Mouse (Mus musculus) CD4-positive, CD25-positive, alpha-beta regulatory T cell, adult 4 months (primary cell): ENCODE measurements around the gene Mpz. TPM values are rescaled to one million over a fixed set of nuclear protein-coding genes. Genes with fewer than 3 reads are reported as not detected.
"Not testable (repeated sequence)": the region's sequence is repeated elsewhere in the genome, so short reads cannot be mapped to it uniquely, and the experiment has no call there.

Experiments
- ATAC-seq: one replicate; pipeline ENCODE4 v1.8.0; 2017
- polyA plus RNA-seq, 2 experiments: library from polyadenylated mRNA; unstranded; fragments of 100-300 nt; shearing (Covaris generic); gene quantifications; one replicate each; pipeline ENCODE4 v1.2.1; 2017

Mpz gene
- polyA plus RNA-seq, 2 experiments from 2014 or later = not detected

DNA sequence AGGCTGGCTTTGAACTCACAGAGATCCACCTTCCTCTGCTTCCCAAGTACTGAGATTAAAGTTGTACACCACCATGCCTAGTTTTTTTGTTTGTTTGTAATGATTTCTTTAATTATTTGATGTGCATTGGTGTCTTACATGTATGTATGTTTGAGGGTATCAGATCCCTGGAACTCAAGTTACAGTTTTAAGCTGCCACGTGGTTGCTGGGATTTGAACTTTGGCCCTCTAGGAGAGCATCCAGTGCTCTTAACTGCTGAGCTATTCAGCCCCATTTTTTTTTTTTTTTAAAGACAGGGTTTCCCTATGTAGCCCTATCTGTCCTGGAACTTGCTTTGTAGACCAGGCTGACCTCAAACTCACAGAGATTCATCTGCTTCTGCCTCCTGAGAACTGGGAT is 19.5 kb upstream of the Mpz start:
- ATAC-seq = no peak

DNA sequence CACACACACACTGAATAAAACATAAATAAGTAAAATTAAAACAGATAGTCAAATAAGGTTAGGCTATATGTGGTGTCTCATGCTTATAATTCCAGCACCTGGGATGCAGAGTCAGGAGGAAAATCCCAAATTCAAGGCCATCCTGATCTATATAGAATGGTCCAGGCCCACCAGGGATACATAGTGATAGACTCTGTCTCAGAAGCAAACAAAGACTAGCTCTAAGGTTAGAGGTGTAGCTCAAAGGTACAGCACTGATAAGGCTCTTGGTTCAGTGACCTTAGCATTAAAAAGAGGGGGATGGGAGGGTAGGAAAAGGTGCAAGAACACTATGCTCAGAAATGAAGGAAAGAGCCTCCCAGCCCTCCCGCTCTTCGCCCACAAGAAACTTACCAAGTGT is 14.9 kb upstream of the Mpz start:
- ATAC-seq = no peak

- not testable (repeated sequence) for ATAC-seq
Observed at GRCm38 (mm10) chr1:171137486-171138155, 12.9 kb upstream of the Mpz start.

- ATAC-seq = not testable (repeated sequence)
Observed at GRCm38 (mm10) chr1:171142981-171143380, 7.5 kb upstream of the Mpz start.

- ATAC-seq = peak; percentile 25
Observed at GRCm38 (mm10) chr1:171150838-171151391, 404 bp downstream of the Mpz start.

DNA sequence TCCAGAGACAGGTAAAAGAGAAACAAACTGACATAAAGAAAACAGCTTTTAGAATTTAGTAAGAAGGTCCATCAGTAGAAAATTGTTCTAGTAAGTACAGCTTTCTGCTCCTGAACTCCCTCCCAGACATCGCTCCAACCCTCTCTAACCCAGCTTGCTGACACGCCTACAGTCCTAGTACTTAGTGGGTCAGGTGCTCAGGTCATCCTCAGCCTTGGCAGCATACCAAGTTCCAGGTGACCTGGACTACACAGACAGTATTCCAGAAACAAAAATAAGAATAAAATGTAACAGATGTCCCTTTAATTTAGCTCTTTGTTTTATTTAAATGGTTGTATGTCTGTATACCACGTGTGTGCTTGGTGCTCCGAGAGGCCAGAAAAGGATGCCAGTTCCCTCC is 1.5 kb downstream of the Mpz start:
- no peak for ATAC-seq

DNA sequence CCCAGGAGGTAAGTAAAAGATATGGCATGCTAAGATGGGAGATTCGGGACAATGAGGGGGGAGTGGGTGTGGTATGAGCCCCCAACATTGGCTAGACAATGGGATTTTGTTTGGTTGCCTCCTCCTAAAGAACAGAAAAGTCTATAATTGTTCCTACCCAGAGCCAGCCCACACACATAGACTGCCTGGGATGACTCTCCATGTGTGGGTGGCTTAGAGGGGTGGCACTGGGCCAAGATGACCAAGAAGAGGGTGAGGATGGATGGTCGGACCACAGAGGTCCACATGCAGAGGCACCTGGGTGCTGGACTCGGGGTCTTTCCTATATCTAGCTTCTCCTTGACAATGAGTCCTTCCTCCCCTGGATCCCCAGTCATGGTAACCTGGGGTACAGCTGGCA is 6.1 kb downstream of the Mpz start:
- no peak for ATAC-seq

GRCm38 (mm10) chr1:171157965-171158364 is 7.5 kb downstream of the Mpz start:
- ATAC-seq = no peak

DNA sequence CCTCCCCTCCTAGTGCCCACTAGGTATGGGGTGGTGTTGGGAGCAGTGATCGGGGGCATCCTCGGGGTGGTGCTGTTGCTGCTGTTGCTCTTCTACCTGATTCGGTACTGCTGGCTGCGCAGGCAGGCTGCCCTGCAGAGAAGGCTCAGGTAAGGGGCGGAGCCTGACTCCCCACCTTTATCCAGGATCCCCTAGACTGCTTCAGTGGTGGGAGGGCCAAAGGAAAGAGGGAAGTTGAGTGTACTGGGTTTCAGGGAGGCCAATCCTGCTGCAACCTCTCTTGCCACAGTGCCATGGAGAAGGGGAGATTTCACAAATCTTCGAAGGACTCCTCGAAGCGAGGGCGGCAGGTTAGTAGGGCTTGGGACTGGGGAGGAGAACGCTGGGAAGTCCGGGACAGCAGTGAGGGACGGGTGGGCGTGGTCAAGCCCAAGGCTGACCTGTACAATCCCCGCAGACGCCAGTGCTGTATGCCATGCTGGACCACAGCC is 9.0 kb downstream of the Mpz start:
- no peak for ATAC-seq

- ATAC-seq = no peak
Observed at GRCm38 (mm10) chr1:171162526-171162925, 12.0 kb downstream of the Mpz start.

- no peak for ATAC-seq
Observed at GRCm38 (mm10) chr1:171164258-171164657, 13.7 kb downstream of the Mpz start.

GRCm38 (mm10) chr1:171165629-171166345 is 15.3 kb downstream of the Mpz start:
- no peak for ATAC-seq

GRCm38 (mm10) chr1:171168906-171169305 is 18.4 kb downstream of the Mpz start:
- ATAC-seq = no peak

- no peak for ATAC-seq
Observed at GRCm38 (mm10) chr1:171169913-171170312, 19.4 kb downstream of the Mpz start.

DNA sequence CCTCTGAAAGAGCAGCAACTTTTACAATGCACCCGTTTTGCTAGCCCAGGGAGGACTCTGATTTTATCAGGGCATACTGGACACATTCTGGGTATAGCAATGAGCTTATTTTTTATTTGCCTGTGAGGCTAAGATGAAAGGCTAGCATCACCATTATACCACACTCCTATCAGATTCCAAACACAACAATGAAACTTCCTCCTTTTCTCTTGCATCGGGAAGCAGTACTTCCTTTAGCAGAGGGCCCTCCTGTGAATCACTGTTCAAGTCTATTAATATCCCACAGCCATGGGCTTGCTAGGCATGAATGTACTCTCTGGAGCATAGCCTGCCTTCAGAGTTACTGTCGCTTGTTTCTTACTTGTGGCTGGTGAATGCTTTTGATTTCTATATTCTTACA is 20.6 kb downstream of the Mpz start:
- ATAC-seq = no peak

GRCm38 (mm10) chr1:171172779-171173178 is 22.3 kb downstream of the Mpz start:
- ATAC-seq = no peak

DNA sequence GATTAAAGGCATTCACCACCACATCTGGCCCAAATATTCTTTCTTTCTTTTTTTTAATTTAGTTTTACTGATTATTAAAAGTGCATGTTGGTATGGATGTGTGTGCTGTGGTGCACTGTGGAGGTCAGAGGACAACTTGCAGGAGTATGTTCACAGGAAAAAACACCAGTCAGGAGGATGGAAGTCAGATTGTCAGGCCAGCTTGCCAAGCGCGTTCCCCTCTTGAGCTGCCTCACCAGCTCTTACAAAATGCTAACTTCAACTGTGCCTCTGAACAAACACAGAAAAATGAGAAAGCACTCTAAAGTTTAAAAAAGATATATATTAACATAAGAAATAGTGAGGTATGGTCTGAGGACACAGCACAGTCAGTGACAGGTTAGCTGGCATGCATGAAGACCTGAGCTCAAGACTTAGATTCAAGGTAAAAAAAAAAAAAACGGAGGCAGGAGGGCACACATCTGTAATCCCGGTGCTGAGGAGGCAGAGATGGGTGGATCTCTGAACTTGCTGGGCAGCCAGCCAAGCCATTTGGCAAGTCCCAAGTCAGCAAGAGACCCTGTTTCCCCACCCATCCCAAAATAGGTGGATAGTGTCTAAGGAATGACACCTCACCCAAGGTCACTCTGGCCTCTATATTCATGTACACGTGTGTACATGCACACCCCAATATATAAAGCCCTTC is 29.1 kb downstream of the Mpz start:
- no peak for ATAC-seq

DNA sequence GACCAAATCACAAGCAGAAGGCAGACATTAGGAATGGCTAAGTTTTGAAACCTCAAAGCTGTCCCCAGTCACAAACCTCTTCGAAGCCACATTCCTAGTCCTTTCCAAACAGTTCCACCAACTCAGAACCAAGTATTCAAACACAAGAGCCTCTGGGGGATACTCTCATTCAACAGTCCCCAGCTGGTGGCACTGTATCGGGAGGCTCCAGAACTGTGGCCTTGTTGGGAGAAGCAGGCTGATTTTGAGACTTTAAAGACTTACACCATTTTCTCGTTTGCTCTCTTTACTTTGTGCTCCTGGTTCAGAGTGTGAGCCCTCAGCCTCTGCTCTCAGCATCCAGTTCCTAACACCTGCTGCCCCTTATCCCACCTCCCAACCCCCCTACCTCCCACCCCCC is 32.5 kb downstream of the Mpz start:
- ATAC-seq = no peak

DNA sequence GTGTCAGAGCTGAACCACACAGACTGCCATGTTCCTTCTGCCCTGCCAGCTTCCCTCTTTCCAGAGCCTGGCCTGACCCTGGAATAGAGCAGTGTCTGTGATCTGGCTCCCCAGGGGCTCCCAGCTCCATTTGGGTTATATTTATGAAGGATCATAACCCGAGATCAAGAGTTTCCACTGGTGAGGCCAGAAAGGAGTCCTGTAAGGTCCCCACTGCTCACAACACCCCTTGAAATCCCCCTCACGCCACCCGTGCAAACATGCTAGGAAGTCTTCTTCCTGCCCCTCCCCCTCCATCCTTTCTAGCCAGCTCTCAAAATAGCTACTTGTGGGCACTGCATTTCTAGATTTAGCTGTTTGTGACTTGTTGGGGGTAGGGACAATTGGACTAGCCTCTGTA is 33.1 kb downstream of the Mpz start:
- ATAC-seq = no peak

DNA sequence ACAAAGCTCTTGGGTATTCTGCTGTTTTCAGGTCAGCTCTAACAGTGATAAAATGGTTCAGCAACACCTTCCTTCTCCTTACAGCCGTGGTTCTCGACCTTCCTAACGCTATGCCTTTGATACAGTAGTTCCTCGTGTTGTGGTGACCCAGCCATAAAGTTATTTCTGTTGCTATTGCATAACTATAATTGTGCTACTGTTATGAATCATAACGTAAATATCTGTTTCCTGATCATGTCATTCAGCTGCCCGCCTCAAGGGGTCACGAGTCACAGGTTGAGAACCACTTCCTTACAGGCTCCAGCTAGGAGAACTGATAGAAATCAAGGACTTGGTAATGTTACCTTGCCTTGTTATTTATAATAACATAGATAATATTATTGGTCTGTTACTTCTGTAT is 33.8 kb downstream of the Mpz start:
- ATAC-seq = peak; percentile 96

- no peak for ATAC-seq
Observed at GRCm38 (mm10) chr1:171185655-171186054, 35.1 kb downstream of the Mpz start.

GRCm38 (mm10) chr1:171187851-171188700 is 37.6 kb downstream of the Mpz start:
- ATAC-seq = no peak
